Mouse (Mus musculus): ENCODE measurements around the gene Fkbp7. TPM values are rescaled to one million over a fixed set of nuclear protein-coding genes. Genes with fewer than 3 reads are reported as not detected.
A peak's percentile ranks its signal among the peaks of the same experiment; 100 is the strongest.

Gene Fkbp7
- polyA plus RNA-seq, 1 experiment from 2014 or later, result 56.5 TPM

GRCm38 (mm10) chr2:76674725-76675427 is 2.0 kb upstream of the Fkbp7 start, which contains the start of gene Plekha3:
Plekha3 (plus strand) TSS chr2:76675281.
- H3K4me3 ChIP-seq (ENCODE audit: low read depth, low read length), result peak within 1 kb of the TSS; percentile 88
- peak within 1 kb of the TSS; percentile 58 for H3K27ac ChIP-seq (ENCODE audit: low read depth, low read length)
- ATAC-seq (replicated peaks; ENCODE audit: insufficient number of reproducible peaks, low FRiP score, low TSS enrichment), result peak; percentile 75
- H3K36me3 ChIP-seq (ENCODE audit: control insufficient read depth, insufficient read depth, low read length), result no peaks in the 10 kb centered on the region
- H3K4me1 ChIP-seq (ENCODE audit: control insufficient read depth, insufficient read depth, low read length), result peaks cover 16% of the 10 kb centered on the region
- peak within 1 kb of the TSS; percentile 84 for H3K4me2 ChIP-seq
- no peaks in the 10 kb centered on the region for H3K27me3 ChIP-seq (ENCODE audit: control insufficient read depth, insufficient read depth, low read length)
- H3K9ac ChIP-seq (ENCODE audit: low read depth, low read length), result peak within 1 kb of the TSS; percentile 85
- H3K9me3 ChIP-seq (replicated peaks; ENCODE audit: control insufficient read depth, low read length), result no peaks in the 10 kb centered on the region
- 5% methylated on average over 40 of the region's 52 CpGs for WGBS (ENCODE audit: insufficient replicate concordance)

GRCm38 (mm10) chr2:76673472-76674081 is 661 bp upstream of the Fkbp7 start:
- Histone ChIP-seq H3K36me3 (ENCODE audit: control insufficient read depth, insufficient read depth, low read length) (no peaks in the 10 kb centered on the region), H3K9ac (ENCODE audit: low read depth, low read length) (no peak overlapping the region), H3K9me3 (replicated peaks; ENCODE audit: control insufficient read depth, low read length) (no peaks in the 10 kb centered on the region), H3K27ac (ENCODE audit: low read depth, low read length) (no peak overlapping the region), H3K4me1 (ENCODE audit: control insufficient read depth, insufficient read depth, low read length) (peaks cover 16% of the 10 kb centered on the region), H3K4me3 (ENCODE audit: low read depth, low read length) (no peak overlapping the region), H3K27me3 (ENCODE audit: control insufficient read depth, insufficient read depth, low read length) (no peaks in the 10 kb centered on the region), H3K4me2 (peak overlapping the region; percentile 88)
- ATAC-seq (replicated peaks; ENCODE audit: insufficient number of reproducible peaks, low FRiP score, low TSS enrichment), result no peak
- 35% methylated on average over 7 of the region's 7 CpGs for WGBS (ENCODE audit: insufficient replicate concordance)

- Histone ChIP-seq H3K4me1 (ENCODE audit: control insufficient read depth, insufficient read depth, low read length) (peaks cover 16% of the 10 kb centered on the region), H3K27ac (ENCODE audit: low read depth, low read length) (peak overlapping the region; percentile 85), H3K36me3 (ENCODE audit: control insufficient read depth, insufficient read depth, low read length) (no peaks in the 10 kb centered on the region), H3K4me3 (ENCODE audit: low read depth, low read length) (peak overlapping the region; percentile 54), H3K9ac (ENCODE audit: low read depth, low read length) (peak overlapping the region; percentile 84), H3K9me3 (replicated peaks; ENCODE audit: control insufficient read depth, low read length) (no peaks in the 10 kb centered on the region), H3K27me3 (ENCODE audit: control insufficient read depth, insufficient read depth, low read length) (no peaks in the 10 kb centered on the region), H3K4me2 (peak overlapping the region; percentile 88)
- 32% methylated on average over 9 of the region's 9 CpGs for WGBS (ENCODE audit: insufficient replicate concordance)
- ATAC-seq (replicated peaks; ENCODE audit: insufficient number of reproducible peaks, low FRiP score, low TSS enrichment), result no peak
Measured at GRCm38 (mm10) chr2:76672134-76672745, 676 bp downstream of the Fkbp7 start.

GRCm38 (mm10) chr2:76671641-76672040 is 1.3 kb downstream of the Fkbp7 start:
- Histone ChIP-seq H3K9me3 (replicated peaks; ENCODE audit: control insufficient read depth, low read length) (no peaks in the 10 kb centered on the region), H3K4me3 (ENCODE audit: low read depth, low read length) (peak overlapping the region; percentile 54; the same call in 1 of the 2 replicates), H3K4me2 (peak overlapping the region; percentile 88), H3K27ac (ENCODE audit: low read depth, low read length) (no peak overlapping the region), H3K4me1 (ENCODE audit: control insufficient read depth, insufficient read depth, low read length) (peaks cover 12% of the 10 kb centered on the region), H3K36me3 (ENCODE audit: control insufficient read depth, insufficient read depth, low read length) (no peaks in the 10 kb centered on the region), H3K9ac (ENCODE audit: low read depth, low read length) (no peak overlapping the region), H3K27me3 (ENCODE audit: control insufficient read depth, insufficient read depth, low read length) (no peaks in the 10 kb centered on the region)
- WGBS (ENCODE audit: insufficient replicate concordance), result 84% methylated on average over 6 of the region's 6 CpGs
- no peak for ATAC-seq (replicated peaks; ENCODE audit: insufficient number of reproducible peaks, low FRiP score, low TSS enrichment)

- no peak for ATAC-seq (replicated peaks; ENCODE audit: insufficient number of reproducible peaks, low FRiP score, low TSS enrichment)
- WGBS (ENCODE audit: insufficient replicate concordance), result 74% methylated on average over 5 of the region's 5 CpGs
- Histone ChIP-seq H3K27me3 (ENCODE audit: control insufficient read depth, insufficient read depth, low read length) (no peaks in the 10 kb centered on the region), H3K9me3 (replicated peaks; ENCODE audit: control insufficient read depth, low read length) (no peaks in the 10 kb centered on the region), H3K36me3 (ENCODE audit: control insufficient read depth, insufficient read depth, low read length) (0 out of 2 replicates have a peak, but pooled peaks cover 2% of the 10 kb centered on the region), H3K9ac (ENCODE audit: low read depth, low read length) (no peak overlapping the region), H3K4me2 (no peak overlapping the region), H3K4me1 (ENCODE audit: control insufficient read depth, insufficient read depth, low read length) (no peaks in the 10 kb centered on the region), H3K27ac (ENCODE audit: low read depth, low read length) (no peak overlapping the region), H3K4me3 (ENCODE audit: low read depth, low read length) (no peak overlapping the region)
Measured at GRCm38 (mm10) chr2:76667200-76667599, 5.7 kb downstream of the Fkbp7 start.

GRCm38 (mm10) chr2:76665531-76665930 is 7.4 kb downstream of the Fkbp7 start:
- Histone ChIP-seq H3K4me1 (ENCODE audit: control insufficient read depth, insufficient read depth, low read length) (no peaks in the 10 kb centered on the region), H3K27me3 (ENCODE audit: control insufficient read depth, insufficient read depth, low read length) (no peaks in the 10 kb centered on the region), H3K4me2 (no peak overlapping the region), H3K4me3 (ENCODE audit: low read depth, low read length) (no peak overlapping the region), H3K9ac (ENCODE audit: low read depth, low read length) (no peak overlapping the region), H3K9me3 (replicated peaks; ENCODE audit: control insufficient read depth, low read length) (no peaks in the 10 kb centered on the region), H3K27ac (ENCODE audit: low read depth, low read length) (no peak overlapping the region), H3K36me3 (ENCODE audit: control insufficient read depth, insufficient read depth, low read length) (0 out of 2 replicates have a peak, but pooled peaks cover 2% of the 10 kb centered on the region)
- 92% methylated on average over 7 of the region's 7 CpGs for WGBS (ENCODE audit: insufficient replicate concordance)
- no peak for ATAC-seq (replicated peaks; ENCODE audit: insufficient number of reproducible peaks, low FRiP score, low TSS enrichment)

GRCm38 (mm10) chr2:76659419-76659818 is 13.5 kb downstream of the Fkbp7 start:
- H3K4me1 ChIP-seq (ENCODE audit: control insufficient read depth, insufficient read depth, low read length), result no peaks in the 10 kb centered on the region
- 55% methylated on average over 5 of the region's 8 CpGs for WGBS (ENCODE audit: insufficient replicate concordance)
- ATAC-seq (replicated peaks; ENCODE audit: insufficient number of reproducible peaks, low FRiP score, low TSS enrichment), result no peak
- H3K27ac ChIP-seq (ENCODE audit: low read depth, low read length), result no peak overlapping the region
- H3K27me3 ChIP-seq (ENCODE audit: control insufficient read depth, insufficient read depth, low read length), result no peaks in the 10 kb centered on the region
- 0 out of 2 replicates have a peak, but pooled peaks cover 2% of the 10 kb centered on the region for H3K36me3 ChIP-seq (ENCODE audit: control insufficient read depth, insufficient read depth, low read length)
- H3K4me2 ChIP-seq, result no peak overlapping the region
- H3K4me3 ChIP-seq (ENCODE audit: low read depth, low read length), result no peak overlapping the region
- H3K9me3 ChIP-seq (replicated peaks; ENCODE audit: control insufficient read depth, low read length), result no peaks in the 10 kb centered on the region
- H3K9ac ChIP-seq (ENCODE audit: low read depth, low read length), result no peak overlapping the region

- H3K4me3 ChIP-seq (ENCODE audit: low read depth, low read length), result no peak overlapping the region
- 0 out of 2 replicates have a peak, but pooled peaks cover 2% of the 10 kb centered on the region for H3K36me3 ChIP-seq (ENCODE audit: control insufficient read depth, insufficient read depth, low read length)
- 78% methylated on average over 13 of the region's 13 CpGs for WGBS (ENCODE audit: insufficient replicate concordance)
- H3K4me1 ChIP-seq (ENCODE audit: control insufficient read depth, insufficient read depth, low read length), result no peaks in the 10 kb centered on the region
- H3K9ac ChIP-seq (ENCODE audit: low read depth, low read length), result no peak overlapping the region
- no peaks in the 10 kb centered on the region for H3K27me3 ChIP-seq (ENCODE audit: control insufficient read depth, insufficient read depth, low read length)
- H3K9me3 ChIP-seq (replicated peaks; ENCODE audit: control insufficient read depth, low read length), result no peaks in the 10 kb centered on the region
- no peak overlapping the region for H3K27ac ChIP-seq (ENCODE audit: low read depth, low read length)
- H3K4me2 ChIP-seq, result no peak overlapping the region
- ATAC-seq (replicated peaks; ENCODE audit: insufficient number of reproducible peaks, low FRiP score, low TSS enrichment), result no peak
Measured at GRCm38 (mm10) chr2:76658551-76658950, 14.4 kb downstream of the Fkbp7 start.

Measured in heart, embryonic 11.5 days (tissue).